Mouse (Mus musculus): ENCODE results near the gene Lipc.

DNA sequence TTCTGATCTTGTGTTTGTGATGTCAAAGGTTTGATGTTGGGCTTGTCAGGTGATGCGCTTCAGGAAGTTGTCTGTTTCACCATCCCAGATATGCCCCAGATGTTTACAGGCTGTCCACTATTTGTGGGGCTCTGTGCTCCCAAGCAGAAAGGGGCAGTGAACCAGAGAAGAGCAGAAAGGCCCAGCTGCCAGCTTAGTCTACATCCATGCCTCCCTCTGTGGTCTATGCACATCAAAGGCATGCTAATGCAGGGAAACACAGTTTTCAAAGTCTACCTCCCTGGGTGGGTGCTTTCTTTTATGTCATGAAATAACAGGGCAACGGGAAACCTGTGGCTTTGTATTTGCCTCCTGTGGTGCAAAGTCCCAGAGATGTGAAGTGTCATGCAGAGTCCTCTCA is 35.2 kb upstream of the Lipc start:
- TF ChIP-seq GATA1 (IDR thresholded peaks at IDR 0.05; ENCODE audit: borderline replicate concordance, low read length) (no peak), FLI1 (IDR thresholded peaks at IDR 0.05; ENCODE audit: low read length) (no peak)

Data from megakaryocyte, embryonic 14.5 days (primary cell).